Comparison of ENCODE assay signal across 26 mouse cellular contexts in the genomic region with DNA sequence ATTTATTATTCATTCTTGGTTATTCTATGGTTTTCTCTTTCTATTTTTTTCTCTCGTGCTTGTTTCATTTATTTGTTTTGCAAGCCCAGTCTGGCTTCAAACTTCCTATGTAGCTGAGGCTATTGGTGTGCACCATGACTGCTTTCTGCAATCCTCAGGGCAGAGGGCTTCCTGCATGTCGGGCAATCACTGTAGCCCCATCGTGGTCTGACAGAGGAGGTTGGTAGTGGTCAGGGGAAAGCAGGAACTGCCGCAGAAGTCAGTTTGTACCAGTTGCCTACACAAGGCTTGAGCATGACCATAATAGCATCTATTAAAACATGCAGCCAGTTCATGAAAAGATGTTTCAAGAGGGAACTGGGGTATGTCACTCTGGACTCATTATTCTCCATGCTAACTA. TPM values are rescaled to one million over a fixed set of nuclear protein-coding genes. Genes with fewer than 3 reads are reported as not detected.
A peak's percentile ranks its signal among the peaks of the same experiment; 100 is the strongest.
DNase-seq lines count a peak whose midpoint lies in the region; ATAC-seq lines count a peak whose summit lies in the region.
"Had no signal": no experiment of that assay in that cellular context is flagged by ENCODE, and none has a peak within 500 bp of the region (broad histone marks: within the 10 kb centered on the region; RNA-seq: fewer than 3 reads in every experiment).

No protein-coding gene starts in this region.

- H3K9ac ChIP-seq in embryonic facial prominence, embryonic 12.5 days = no peak overlapping the region
- H3K9ac ChIP-seq in embryonic facial prominence, embryonic 15.5 days = no peak overlapping the region
- H3K9ac ChIP-seq: forebrain, embryonic 12.5 days; forebrain, embryonic 15.5 days; heart, embryonic 13.5 days; hindbrain, embryonic 14.5 days; intestine, embryonic 15.5 days had no signal

- H3K4me2 ChIP-seq in embryonic facial prominence, embryonic 12.5 days (replicated peaks) = no peak overlapping the region
- no peak overlapping the region for H3K4me2 ChIP-seq in embryonic facial prominence, embryonic 15.5 days (replicated peaks)
- H3K4me2 ChIP-seq: forebrain, embryonic 12.5 days; forebrain, embryonic 15.5 days; heart, embryonic 13.5 days; hindbrain, embryonic 14.5 days; intestine, embryonic 15.5 days had no signal

- no peak overlapping the region for H3K4me3 ChIP-seq in embryonic facial prominence, embryonic 12.5 days
- H3K4me3 ChIP-seq in embryonic facial prominence, embryonic 10.5 days = no peak overlapping the region
- no peak overlapping the region for H3K4me3 ChIP-seq in embryonic facial prominence, embryonic 15.5 days (replicated peaks)
- H3K4me3 ChIP-seq: erythroblast, embryonic 14.5 days; forebrain, embryonic 12.5 days; forebrain, embryonic 15.5 days; heart, embryonic 10.5 days; heart, embryonic 13.5 days; intestine, embryonic 15.5 days had no signal

- no peaks in the 10 kb centered on the region for H3K27me3 ChIP-seq in embryonic facial prominence, embryonic 12.5 days
- no peaks in the 10 kb centered on the region for H3K27me3 ChIP-seq in embryonic facial prominence, embryonic 10.5 days (replicated peaks; ENCODE audit: low read depth, poor library complexity, severe bottlenecking)
- H3K27me3 ChIP-seq in embryonic facial prominence, embryonic 15.5 days = no peaks in the 10 kb centered on the region
- H3K27me3 ChIP-seq: CH12.LX; forebrain, embryonic 12.5 days; forebrain, embryonic 15.5 days; heart, embryonic 13.5 days; intestine, embryonic 15.5 days; Patski had no signal

- H3K27ac ChIP-seq in embryonic facial prominence, embryonic 12.5 days = 0 out of 2 replicates have a peak overlapping the region, but pooled peaks have one; percentile 46
- H3K27ac ChIP-seq in embryonic facial prominence, embryonic 10.5 days (replicated peaks) = no peak overlapping the region
- H3K27ac ChIP-seq in embryonic facial prominence, embryonic 15.5 days (replicated peaks) = peak overlapping the region; percentile 40; the same call in 1 of the 2 replicates
- H3K27ac ChIP-seq: forebrain, embryonic 12.5 days; forebrain, embryonic 15.5 days; heart, embryonic 10.5 days; heart, embryonic 13.5 days; hindbrain, embryonic 14.5 days; intestine, embryonic 15.5 days had no signal

- WGBS in embryonic facial prominence, embryonic 12.5 days = 69% methylated on average over 4 of the region's 4 CpGs
- 75% methylated on average over 4 of the region's 4 CpGs for WGBS in embryonic facial prominence, embryonic 10.5 days
- 63% methylated on average over 4 of the region's 4 CpGs for WGBS in embryonic facial prominence, embryonic 15.5 days

- intact Hi-C loops in left cerebral cortex, postnatal 14 days (cut with DNase I) = no loop called here

- no peaks in the 10 kb centered on the region for H3K9me3 ChIP-seq in embryonic facial prominence, embryonic 12.5 days
- no peaks in the 10 kb centered on the region for H3K9me3 ChIP-seq in embryonic facial prominence, embryonic 10.5 days
- no peaks in the 10 kb centered on the region for H3K9me3 ChIP-seq in embryonic facial prominence, embryonic 15.5 days (replicated peaks)
- H3K9me3 ChIP-seq: forebrain, embryonic 12.5 days; forebrain, embryonic 15.5 days; G1E; heart, embryonic 10.5 days; heart, embryonic 13.5 days; intestine, embryonic 15.5 days had no signal

- no peak for DNase-seq in embryonic facial prominence, embryonic 10.5 days (ENCODE audit: low spot score)
- peak; percentile 16 for DNase-seq in 416B (ENCODE audit: low read depth)
- no peak for DNase-seq in gastrocnemius, postnatal 4 days (ENCODE audit: low spot score in 2 of 2)
- no peak for DNase-seq in left cerebral cortex, postnatal 14 days (ENCODE audit: low spot score in 2 of 2)
- DNase-seq: adrenal gland, postnatal 10 days; adrenal gland, postnatal 36 days; B cell, adult 2 months; cerebellum, adult 18-20 months; cerebellum, adult 9-10 months; cerebellum, postnatal 14 days; gastrocnemius, postnatal 25 days; heart, adult 18-20 months; heart, postnatal 14 days had no signal

- H3K36me3 ChIP-seq in embryonic facial prominence, embryonic 12.5 days = no peaks in the 10 kb centered on the region
- H3K36me3 ChIP-seq in embryonic facial prominence, embryonic 10.5 days (replicated peaks) = no peaks in the 10 kb centered on the region
- H3K36me3 ChIP-seq in embryonic facial prominence, embryonic 15.5 days = no peaks in the 10 kb centered on the region
- H3K36me3 ChIP-seq: forebrain, embryonic 12.5 days; forebrain, embryonic 15.5 days; G1E; heart, embryonic 10.5 days; heart, embryonic 13.5 days; intestine, embryonic 15.5 days had no signal

- no peak for ATAC-seq in embryonic facial prominence, embryonic 12.5 days (ENCODE audit: insufficient number of reproducible peaks, insufficient read depth, low FRiP score, low TSS enrichment)
- ATAC-seq in embryonic facial prominence, embryonic 15.5 days (ENCODE audit: insufficient number of reproducible peaks, low FRiP score, low TSS enrichment, low read depth) = no peak
- ATAC-seq in megakaryocyte progenitor cell, adult 5-6 weeks (replicated peaks; ENCODE audit: poor library complexity) = peak; percentile 58
- ATAC-seq: forebrain, embryonic 15.5 days; intestine, embryonic 15.5 days; Patski had no signal

- peaks cover 9% of the 10 kb centered on the region for H3K4me1 ChIP-seq in embryonic facial prominence, embryonic 12.5 days
- H3K4me1 ChIP-seq in embryonic facial prominence, embryonic 10.5 days = peaks cover 13% of the 10 kb centered on the region
- peaks cover 19% of the 10 kb centered on the region for H3K4me1 ChIP-seq in embryonic facial prominence, embryonic 15.5 days
- H3K4me1 ChIP-seq: forebrain, embryonic 12.5 days; forebrain, embryonic 15.5 days had no signal

RNA-seq across cellular contexts. Expression of gene Tgfbr3, which starts 18.0 kb away (rescaled TPM):
- 25.3 and 27.5 TPM in 2 replicates for polyA plus RNA-seq in embryonic facial prominence, embryonic 12.5 days (2016; fragmentation: Nextera tagmentation; extraction: Ambion mirVana)
- 9.4 and 9.8 TPM in 2 replicates for polyA plus RNA-seq in embryonic facial prominence, embryonic 10.5 days (2016; fragmentation: Nextera tagmentation; extraction: Ambion mirVana)
- 37.3 and 38.7 TPM in 2 replicates for polyA plus RNA-seq in embryonic facial prominence, embryonic 15.5 days (2015; fragmentation: Nextera tagmentation; extraction: Ambion mirVana)
- total RNA-seq in megakaryocyte progenitor cell, adult 5-6 weeks (2015) = 2.4 and 5.6 TPM in 2 replicates
- 1.7 and 2.8 TPM in 2 replicates for total RNA-seq in megakaryocyte progenitor cell, adult 5-6 weeks (2017)
- total RNA-seq in gastrocnemius, postnatal 4 days (2021) = 10 to 100 TPM; 57.1 to 57.3 TPM
- total RNA-seq in left cerebral cortex, postnatal 14 days (2021) = 1 to 10 TPM; 9.3 TPM
- polyA plus RNA-seq: G1E had no signal

RNA-seq across cellular contexts. Expression of gene Brdt, which starts 23.5 kb away (rescaled TPM):
- 4.8 and 5.2 TPM in 2 replicates for polyA plus RNA-seq in embryonic facial prominence, embryonic 12.5 days (2016; fragmentation: Nextera tagmentation; extraction: Ambion mirVana)
- polyA plus RNA-seq in embryonic facial prominence, embryonic 10.5 days (2016; fragmentation: Nextera tagmentation; extraction: Ambion mirVana) = 1.3 and 1.6 TPM in 2 replicates
- polyA plus RNA-seq in embryonic facial prominence, embryonic 15.5 days (2015; fragmentation: Nextera tagmentation; extraction: Ambion mirVana) = 5.6 and 6.4 TPM in 2 replicates
- total RNA-seq in megakaryocyte progenitor cell, adult 5-6 weeks (2015) = 0.05 and 0.68 TPM in 2 replicates
- 0.30 and 0.58 TPM in 2 replicates for total RNA-seq in megakaryocyte progenitor cell, adult 5-6 weeks (2017)
- 1 to 10 TPM; 5.2 TPM for total RNA-seq in gastrocnemius, postnatal 4 days (2021)
- 10 to 100 TPM; 13.1 to 15.0 TPM for total RNA-seq in left cerebral cortex, postnatal 14 days (2021)
- polyA plus RNA-seq: erythroblast, embryonic 14.5 days; G1E had no signal

Comparison
In these comparisons a context has a peak if more than half of its experiments do, and no peak if none do; other contexts are left out.
1. RNA of gene Tgfbr3, which starts 18.0 kb away (total RNA-seq): 57.1 to 57.3 TPM in gastrocnemius, postnatal 4 days; 9.3 TPM in left cerebral cortex, postnatal 14 days and 1.7 to 5.6 TPM in megakaryocyte progenitor cell, adult 5-6 weeks; every median in the first group is over 4 times any median in the second.